Mouse (Mus musculus) retina, adult 2 months (tissue): Measurements from ENCODE around the gene Mettl27.
"Not testable (repeated sequence)": the region's sequence is repeated elsewhere in the genome, so short reads cannot be mapped to it uniquely, and the experiment has no call there.

Experiments
- DNase-seq: peaks from one replicate; pipeline ENCODE4 v3.0.0-alpha.2; 2012; ENCODE audit warnings: low read depth, low spot score

Gene Mettl27

DNA sequence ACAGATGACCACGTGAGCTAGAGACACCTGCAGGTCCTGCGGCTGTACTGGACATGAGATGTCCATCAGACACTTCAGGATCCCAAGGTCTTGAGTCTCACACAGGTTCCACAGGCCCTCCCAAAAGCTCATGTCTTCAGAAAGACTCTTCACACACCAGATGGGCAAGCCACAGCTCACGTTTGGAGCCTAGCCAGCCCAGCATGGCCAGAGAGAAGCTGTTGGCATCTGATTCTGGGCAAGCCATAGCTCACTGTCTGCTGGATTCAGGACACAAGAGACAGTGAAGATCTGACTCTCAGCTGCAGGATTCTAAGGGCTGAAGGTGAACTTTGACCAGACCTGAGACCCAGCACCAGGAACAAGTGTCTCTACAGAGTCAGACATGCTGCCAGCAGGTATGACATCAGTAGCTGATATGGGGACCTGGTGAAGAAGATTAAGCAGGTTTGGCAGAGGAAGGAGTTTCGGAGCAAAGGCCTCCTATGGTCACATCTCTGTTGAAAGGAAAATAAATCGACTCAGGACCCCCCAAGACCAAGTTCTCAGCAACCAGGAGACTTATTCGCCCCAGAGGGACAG lies 12.0 kb upstream of the Mettl27 start:
- DNase-seq, result no peak

DNA sequence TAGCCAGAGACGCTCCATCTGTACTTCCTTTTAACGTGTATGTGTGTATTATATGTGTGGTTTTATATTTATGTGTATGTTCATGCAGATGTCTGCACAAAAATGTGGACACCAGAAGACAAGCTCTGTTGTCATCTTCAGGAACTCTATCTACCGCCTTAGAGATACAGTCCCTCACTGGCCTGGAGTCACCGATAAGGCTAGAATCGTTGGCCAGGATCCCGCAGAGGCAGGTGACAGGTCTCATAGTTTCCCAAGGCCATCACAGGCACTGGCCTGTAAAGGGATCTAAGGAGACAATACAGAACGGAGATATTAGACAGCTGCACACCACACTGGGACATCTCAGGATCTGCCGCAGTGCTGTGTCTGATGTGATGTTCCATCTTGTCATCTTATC lies 11.1 kb upstream of the Mettl27 start:
- no peak for DNase-seq

DNA sequence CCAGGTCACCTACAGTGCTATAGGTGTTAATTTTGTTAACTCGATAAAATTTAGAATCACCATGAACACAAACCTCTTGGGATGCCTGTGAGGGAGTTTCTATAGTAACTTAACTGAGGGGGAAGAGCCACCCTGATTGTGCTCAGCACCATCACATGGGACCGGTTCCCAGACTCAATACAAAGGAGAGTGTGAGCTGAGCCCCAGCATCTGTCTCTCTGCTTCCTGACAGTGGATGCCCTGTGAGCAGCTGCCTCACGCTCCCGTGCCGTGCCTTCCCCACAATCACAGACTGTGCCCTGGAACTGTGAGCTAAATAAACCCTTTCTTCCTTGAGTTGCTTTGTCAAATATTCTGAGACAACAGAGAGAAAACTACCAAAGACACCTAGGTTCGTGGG lies 9.0 kb upstream of the Mettl27 start:
- DNase-seq, result no peak

DNA sequence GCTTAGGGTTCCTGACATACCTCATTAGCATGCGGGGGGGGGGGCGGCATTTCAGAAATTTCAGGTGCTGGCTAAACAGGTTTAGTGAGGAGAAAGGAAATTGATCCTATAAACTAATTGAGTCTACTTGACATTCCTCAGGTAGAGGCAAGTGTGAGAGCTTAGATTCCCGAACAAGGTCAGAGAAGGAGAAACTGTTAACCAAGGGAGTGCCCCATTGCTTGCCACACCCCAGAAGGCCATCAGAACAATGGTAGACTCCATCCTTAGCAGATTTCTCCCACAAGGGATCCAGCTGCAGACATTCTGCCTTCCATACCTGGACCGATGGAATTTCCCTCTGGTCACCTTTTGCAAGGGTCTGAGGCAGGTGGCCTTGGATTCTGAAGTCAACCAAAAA lies 5.4 kb upstream of the Mettl27 start:
- no peak for DNase-seq

DNA sequence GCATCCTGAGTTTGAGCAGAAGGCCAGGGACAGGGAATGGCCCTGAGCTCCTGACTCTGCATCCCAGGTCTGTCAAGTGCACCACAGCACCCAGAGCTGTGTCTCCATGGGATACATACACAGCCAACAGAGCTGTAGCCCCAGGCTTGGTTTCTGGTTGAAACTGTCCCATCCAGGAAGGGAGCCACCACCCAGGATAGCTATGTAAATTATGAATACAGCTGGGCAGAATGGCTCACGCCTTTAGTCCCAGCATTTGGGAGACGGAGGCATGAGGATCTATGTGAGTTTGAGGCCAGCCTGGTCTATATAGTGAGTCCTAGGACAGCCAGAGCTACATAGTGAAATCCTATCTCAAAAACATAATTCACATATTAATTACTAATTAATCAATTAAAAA lies 2.2 kb upstream of the Mettl27 start:
- no peak for DNase-seq

DNA sequence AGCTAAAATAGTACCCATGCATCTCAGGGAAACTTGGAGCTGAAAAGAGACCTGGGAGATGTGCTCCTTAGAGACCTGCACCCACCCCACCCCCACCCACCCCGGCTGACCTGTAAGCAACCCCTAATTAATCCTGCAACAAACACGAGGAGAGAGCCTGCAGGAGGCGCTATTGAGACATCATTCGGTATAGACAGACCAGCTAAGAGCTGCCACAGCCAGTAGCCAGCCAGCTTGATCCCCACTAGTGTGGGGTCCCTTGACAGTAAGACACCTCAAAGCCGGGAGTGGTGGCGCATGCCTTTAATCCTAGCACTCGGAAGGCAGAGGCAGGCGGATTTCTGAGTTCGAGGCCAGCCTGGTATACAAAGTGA lies 722 bp downstream of the Mettl27 start:
- peak; percentile 26 for DNase-seq

DNA sequence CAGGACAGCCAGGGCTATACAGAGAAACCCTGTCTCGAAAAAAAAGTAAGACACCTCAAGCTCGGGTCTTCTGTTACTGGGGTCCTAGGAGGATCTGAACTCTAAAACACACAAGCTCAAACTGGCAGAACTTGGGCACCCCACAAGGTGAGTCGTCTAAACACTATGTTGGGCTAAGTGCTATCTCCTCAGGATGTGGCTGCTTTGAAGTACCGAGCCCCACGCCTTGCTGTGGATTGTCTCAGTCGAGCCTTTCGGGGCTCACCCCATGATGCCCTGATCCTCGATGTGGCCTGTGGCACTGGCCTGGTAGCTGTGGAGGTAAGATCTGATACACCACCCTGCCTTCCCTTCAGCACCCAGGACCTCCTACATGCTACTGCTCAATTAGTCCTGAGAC lies 1.1 kb downstream of the Mettl27 start:
- DNase-seq, result no peak

DNA sequence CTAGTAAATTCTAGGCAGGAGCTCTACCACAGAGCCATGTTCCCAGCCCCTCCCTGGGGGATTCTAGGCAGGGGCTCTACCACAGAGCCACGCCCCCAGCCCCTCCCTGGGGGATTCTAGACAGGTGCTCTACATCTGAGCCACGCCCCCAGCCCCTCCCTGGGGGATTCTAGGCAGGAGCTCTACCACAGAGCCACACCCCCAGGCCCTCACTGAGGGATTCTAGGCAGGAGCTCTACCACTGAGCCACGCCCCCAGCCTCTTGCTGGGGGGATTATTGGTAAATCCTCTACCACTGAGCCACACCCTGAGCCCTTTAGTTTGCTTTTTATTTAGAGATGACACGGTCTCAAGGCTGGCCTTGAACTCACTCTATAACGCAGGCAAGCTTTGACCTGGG lies 1.5 kb downstream of the Mettl27 start:
- DNase-seq, result not testable (repeated sequence)

DNA sequence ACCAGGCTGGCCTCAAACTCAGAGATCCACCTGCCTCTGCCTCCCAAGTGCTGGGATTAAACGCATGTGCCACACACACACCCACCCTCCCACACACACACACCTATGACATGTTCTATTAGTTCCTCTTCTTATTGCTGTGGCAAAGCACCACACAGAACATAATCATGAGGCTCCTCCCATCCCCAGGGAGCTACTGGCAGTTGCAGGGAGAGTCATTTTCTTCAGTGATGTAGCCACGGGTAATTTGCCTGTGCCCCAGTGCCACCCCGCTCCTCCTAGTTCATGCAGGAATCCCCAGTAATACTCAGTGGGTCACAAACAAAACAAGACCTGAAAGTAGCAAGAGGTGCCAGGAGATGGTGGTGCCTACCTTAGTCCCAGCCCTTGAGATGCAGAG lies 2.5 kb downstream of the Mettl27 start:
- DNase-seq, result no peak

DNA sequence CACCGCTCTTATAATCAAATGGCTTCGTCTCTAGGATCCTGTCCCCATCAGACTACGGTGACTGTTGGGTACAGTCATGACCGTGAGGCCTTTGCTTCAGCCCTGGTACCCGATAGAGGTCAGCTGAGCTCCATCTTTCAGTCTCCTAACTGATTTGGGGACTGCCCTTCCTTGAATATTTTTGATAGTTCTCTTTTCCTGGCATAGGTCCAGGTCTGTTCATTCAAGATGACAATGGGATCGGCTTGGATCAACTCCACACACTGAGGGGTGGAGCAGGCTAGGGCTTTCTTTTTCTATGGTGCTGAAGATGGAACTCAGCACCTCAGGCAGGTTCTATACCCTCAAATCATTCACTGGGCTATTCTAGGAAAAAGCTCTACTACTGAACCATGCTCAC lies 3.9 kb downstream of the Mettl27 start:
- DNase-seq, result no peak

DNA sequence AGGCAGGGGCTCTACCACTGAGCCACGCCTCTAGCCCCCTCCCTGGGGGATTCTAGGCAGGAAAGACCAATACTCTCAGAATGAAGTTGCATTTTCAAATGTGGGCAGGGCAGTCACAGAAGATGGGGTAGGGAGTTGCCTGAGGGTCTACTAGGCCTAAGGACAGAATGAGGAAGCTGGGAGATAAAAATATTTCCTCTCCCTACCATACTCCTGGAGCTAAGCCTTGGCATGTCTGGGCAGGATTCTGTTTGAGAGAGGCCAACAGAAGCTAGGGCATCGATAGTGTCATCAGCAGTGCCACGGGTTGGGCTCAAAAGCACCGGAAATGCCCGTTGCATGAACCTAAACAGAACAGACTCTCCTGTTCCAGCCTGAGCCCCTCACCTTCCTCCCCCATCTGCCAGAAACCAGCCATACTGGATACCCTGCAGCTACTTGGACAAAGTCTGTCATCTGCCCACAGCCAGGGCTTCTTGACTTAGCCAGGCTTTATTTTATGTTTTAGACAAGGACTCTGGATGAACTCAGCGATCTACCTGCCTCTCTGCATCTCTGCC lies 4.5 kb downstream of the Mettl27 start:
- no peak for DNase-seq

DNA sequence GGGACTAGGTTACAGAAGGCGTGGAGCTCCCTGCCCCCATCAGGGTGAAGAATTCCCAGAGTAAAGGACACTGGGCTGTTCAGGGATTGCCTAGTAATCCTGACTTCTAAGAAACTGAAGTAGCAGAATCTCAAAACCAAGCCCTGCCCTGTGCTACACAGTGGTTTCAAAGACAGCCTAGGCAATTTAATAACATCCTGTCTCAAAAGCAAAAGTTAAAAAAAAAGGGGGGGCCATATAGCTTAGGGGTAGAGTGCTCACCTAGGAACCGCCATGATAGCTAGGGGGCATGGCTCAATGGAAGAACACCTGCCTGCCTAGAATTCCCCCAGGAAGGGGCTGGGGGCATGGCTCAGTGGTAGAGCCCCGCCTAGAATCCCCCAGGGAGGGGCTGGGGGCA lies 6.9 kb downstream of the Mettl27 start:
- no peak for DNase-seq

DNA sequence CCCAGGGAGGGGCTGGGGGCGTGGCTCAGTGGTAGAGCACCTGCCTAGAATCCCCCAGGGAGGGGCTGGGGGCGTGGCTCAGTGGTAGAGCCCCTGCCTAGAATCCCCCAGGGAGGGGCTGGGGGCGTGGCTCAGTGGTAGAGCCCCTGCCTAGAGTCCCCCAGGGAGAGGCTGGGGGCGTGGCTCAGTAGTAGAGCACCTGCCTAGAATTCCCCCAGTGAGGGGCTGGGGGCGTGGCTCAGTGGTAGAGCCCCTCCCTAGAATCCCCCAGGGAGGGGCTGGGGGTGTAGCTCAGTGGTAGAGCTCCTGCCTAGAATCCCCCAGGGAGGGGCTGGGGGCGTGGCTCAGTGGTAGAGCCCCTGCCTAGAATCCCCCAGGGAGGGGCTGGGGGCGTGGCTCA lies 7.4 kb downstream of the Mettl27 start:
- DNase-seq, result not testable (repeated sequence)

DNA sequence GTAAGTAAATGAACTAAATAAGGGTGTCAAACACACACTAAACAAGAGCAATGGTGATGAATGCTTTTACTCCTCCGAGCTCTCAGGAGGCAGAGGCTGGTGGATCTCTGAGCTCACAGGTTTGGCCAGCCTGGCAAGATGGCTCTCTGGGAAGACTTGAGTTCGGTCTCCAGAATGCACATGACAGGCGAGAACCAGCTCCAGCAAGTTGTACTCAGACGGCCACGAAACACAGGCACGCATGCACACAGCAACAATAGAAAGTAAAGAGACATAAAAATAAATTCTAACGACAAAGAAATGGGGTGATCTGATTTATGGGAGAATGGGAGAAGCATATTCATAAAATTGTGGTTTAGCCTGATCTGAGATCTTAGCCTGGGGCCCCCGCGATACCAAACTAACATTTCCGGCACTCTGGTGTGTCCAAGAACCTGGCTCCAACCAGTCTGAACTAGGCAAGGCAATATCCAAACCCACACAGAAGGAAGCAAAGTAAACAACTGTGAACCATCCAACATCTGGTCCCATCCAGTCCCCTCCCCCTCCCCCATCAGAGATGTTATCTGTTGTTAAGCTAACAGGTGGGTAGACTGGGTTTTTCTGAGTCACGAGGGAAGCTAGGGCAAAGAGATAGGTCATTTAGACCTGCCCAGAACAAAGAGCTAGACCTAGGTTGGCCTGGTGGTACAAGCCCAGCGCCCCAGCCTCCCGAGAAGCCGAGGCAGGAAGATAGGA lies 9.5 kb downstream of the Mettl27 start:
- no peak for DNase-seq

DNA sequence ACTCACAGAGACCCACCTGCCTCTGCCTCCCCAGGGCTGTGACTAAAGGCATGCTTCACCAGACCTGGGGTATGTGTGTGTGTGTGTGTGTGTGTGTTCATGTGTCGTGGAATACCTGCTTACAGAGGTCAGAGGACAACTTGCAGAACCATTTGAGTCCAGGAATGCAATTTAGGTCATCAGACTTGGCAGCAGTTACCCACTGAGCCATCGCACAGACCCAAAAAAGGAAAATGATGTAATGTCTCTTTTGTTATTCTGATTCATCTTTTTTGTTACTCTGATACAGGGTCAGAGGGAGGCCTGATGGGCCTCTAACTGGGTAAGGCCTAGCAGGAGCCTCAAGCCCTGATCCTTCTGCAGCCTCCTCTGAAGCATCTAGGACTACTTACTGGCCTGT lies 10.6 kb downstream of the Mettl27 start:
- DNase-seq, result no peak

DNA sequence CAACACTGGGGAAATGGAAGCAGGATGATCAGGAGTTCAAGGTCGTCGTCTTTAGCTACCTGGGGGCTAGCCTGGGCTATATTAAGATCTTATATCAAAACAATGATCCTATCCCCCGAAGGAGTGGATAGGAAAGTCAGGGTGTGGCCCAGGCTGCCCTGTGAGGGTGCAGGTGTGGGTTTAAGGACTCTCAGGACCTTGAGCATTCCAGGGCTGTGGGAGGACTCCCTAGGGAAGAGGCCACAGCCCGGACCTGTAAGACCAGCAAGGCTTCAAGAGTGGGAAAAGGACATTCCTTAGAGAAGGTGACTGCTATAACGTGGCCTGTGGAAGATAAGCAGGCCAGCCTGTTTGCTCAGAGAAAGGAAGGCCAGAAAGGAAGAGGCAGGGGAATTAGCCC lies 12.0 kb downstream of the Mettl27 start:
- no peak for DNase-seq

DNA sequence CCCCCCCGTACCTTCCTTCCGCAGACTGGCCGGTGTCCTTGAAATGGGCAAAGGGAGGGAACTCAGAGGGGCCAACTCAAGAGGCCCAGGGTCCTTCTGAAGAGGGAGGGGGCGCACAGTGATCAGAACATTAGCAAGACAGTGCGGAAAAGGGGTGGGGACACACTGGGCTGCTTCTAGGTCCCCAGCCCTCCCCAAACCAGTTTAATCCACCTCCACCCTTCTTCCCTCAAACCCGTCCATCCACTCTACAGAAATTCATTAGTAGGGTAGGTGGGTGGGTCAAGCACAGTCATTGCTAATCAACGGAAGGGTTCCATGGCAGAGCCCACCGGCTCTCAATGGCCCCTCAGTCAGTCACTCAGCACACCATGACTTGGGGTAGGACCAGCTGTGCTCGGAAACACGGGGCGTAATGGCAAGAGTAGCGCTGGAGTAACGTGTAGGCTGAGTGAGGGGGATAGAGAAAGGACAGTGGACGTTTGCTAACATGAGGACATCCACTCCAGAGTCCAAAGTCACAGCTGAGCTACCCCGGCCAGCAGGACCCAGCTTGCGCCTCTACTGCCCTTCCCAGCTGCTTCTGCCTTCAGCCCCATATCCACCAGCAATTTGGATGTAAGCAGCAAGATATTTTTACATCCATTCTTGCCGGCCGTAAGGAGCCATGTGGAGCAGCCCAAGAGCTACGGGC lies 13.2 kb downstream of the Mettl27 start:
- DNase-seq, result no peak

DNA sequence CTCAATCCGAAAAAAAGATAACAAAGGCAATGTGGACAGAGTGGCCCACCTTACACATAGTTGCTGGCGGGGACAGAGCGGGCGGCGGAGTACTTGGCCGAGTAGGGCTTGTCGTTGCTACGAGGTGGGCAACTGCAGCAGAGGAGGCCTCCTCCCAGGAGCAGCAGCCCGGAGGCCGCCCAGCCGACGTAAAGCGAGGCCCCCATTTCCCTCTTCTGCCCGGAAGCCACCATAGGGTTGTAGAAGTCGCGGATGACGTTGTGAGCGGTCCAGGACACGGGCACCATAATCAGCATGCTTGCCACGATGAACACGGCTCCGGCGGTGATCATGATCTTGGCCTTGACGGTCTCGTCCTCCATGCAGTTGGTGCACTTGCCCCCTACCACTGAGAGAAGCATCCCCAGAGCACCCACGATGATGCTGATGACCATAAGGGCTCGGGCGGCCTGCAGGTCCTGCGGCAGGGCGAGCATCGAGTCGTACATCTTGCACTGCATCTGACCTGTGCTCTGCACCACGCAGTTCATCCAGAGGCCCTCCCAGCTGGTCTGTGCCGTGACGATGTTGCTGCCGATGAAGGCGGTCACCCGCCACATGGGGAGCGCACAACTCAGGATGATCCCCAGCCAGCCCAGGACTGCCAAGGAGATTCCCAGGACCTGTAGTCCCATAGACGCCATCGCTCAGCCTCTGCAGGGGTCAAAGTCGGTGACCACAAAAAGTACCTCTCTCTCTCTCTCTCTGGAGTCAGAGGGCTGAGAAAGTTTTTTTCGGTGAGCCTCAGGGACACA lies 14.1 kb downstream of the Mettl27 start:
- DNase-seq, result no peak

DNA sequence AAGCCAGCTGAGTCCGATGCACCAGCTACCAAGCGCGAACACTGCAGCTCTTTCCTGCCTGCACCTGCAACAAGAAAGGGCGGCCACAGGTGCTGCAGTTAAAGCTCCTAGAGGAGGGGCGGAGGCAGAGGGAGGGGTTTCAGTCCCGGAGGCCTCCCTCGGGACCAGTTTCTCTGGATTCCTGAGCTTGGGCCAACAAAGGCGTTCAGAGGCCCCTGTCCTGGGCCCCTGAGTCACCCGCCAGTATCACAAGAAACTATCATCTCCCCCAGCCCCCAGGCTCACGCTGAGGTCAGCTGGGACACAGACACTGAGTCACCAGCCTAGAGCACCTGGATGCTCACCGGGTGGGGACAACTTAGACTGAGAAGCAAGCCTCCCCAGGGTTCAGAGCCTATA lies 14.7 kb downstream of the Mettl27 start, which contains the start of gene Cldn4:
Cldn4 (minus strand) TSS at position 78 of the 399 bp plus-strand sequence.
- no peak for DNase-seq

DNA sequence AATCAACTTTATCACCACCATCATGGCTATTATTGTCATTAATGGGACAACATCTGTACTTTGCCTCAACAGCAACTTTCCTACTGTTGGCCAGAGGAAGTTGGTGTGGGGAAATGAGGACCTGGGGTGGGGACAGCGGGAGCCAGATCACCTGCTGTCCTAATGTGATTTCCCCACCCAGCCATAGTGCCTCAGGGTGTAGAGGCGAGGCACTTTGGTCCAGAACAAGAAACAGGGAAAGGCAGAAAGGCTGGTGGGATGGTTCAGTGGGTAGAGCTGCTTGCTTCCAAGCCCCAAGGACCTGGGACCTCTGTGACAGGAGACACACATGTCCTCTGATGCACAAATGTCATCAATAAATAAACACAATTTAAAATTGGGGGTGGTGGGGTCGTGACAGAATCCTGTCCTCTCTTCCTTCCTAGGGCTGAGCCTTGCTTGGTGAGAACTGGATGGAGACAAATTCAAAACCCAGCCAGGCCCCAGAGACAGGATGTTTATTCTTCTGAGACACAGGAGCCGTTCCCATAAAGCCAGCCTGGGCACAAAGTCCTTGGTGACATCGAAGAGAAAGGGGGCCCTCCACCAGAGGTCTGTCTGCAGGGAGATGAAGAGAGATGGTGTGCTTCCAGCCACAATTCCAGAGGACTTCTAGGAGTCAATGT lies 15.4 kb downstream of the Mettl27 start:
- DNase-seq, result no peak

DNA sequence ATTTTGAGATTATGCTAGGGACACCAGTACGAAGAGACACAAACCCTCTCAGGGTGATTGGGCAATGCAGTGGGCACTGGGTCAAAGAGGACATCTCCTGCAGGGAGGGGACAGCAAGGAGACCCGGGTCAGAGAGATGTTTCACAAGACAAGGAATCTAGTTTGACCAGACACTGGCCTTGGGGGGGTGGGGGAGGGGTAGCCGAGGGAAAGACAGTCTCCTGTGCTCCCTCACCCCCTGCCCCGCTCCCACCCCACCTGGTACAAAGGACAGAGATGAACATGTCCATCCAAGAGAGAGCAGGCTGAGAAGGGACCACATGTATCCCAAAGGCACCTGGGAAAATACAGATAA lies 15.9 kb downstream of the Mettl27 start:
- DNase-seq, result no peak
